Mouse (Mus musculus): ENCODE measurements at regions not wholly inside any gene's neighbourhood (a gene's known extent, or its start where the extent isn't known, plus 50 kb on each side); places are given as distances from the start of the nearest gene placed in this dataset.

DNA sequence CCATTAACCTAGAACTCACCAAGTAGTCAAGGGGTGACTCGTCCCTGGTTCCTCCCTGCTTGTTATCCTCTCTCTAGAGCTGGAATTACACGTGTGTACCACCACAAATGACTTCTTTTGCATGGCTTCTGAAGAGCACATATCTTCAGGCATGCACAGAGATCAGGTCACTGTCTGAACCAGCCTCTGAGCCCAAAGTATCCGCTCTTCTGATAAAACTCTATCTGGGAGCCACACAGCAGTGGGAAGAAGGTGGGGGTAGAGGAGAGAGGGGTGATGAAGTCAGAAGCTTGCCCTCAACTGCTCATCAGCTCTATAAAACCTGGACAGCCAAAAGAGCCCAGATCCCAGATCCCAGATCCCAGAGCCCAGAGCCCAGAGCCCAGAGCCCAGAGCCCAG is 301.9 kb upstream of the 1700056E22Rik start:
- 88% methylated on average over 3 of the region's 3 CpGs for WGBS
- H3K27me3 ChIP-seq = no peaks in the 10 kb centered on the region

DNA sequence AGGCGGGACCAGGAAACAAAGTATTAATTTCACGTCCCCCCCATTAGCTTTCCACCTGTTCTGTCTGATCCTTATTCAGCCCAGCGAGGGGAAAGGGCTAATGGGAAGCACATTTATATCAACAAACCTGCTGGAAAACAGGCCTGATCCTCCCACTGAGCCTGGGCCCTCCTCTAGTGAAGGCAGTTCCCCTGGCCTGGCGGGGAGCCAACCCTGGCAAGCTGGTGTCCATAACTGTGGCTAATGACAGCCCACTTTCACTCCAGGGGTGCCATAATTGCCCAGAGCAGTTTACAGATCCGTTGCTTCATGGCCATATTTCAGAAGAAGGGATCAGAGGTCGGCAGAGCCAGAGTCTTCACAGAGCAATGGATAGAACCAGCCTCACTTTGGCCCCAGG is 301.2 kb upstream of the 1700056E22Rik start:
- peaks cover 3% of the 10 kb centered on the region; the same call in 1 of the 2 replicates for H3K4me1 ChIP-seq
- no peak overlapping the region for H3K4me2 ChIP-seq
- WGBS = 44% methylated on average over 6 of the region's 6 CpGs
- no peaks in the 10 kb centered on the region for H3K36me3 ChIP-seq (ENCODE audit: poor library complexity, severe bottlenecking)
- no peaks in the 10 kb centered on the region for H3K9me3 ChIP-seq (replicated peaks)
- H3K9ac ChIP-seq = no peak overlapping the region
- ATAC-seq = no peak
- no peak overlapping the region for H3K27ac ChIP-seq
- no peak overlapping the region for H3K4me3 ChIP-seq
- H3K27me3 ChIP-seq = no peaks in the 10 kb centered on the region

More for the DNA sequence above, 301.9 kb upstream of the 1700056E22Rik start:
- H3K9me3 ChIP-seq (replicated peaks) = no peaks in the 10 kb centered on the region
- no peak overlapping the region for H3K27ac ChIP-seq
- no peak for ATAC-seq
- no peak overlapping the region for H3K4me2 ChIP-seq
- no peaks in the 10 kb centered on the region for H3K36me3 ChIP-seq (ENCODE audit: poor library complexity, severe bottlenecking)
- peaks cover 3% of the 10 kb centered on the region; the same call in 1 of the 2 replicates for H3K4me1 ChIP-seq
- H3K9ac ChIP-seq = no peak overlapping the region
- no peak overlapping the region for H3K4me3 ChIP-seq

GRCm38 (mm10) chr1:184334818-184335217 is 300.7 kb upstream of the 1700056E22Rik start:
- H3K9me3 ChIP-seq (replicated peaks) = no peaks in the 10 kb centered on the region
- H3K4me1 ChIP-seq = peaks cover 3% of the 10 kb centered on the region; the same call in 1 of the 2 replicates
- no peaks in the 10 kb centered on the region for H3K36me3 ChIP-seq (ENCODE audit: poor library complexity, severe bottlenecking)
- no peak overlapping the region for H3K4me3 ChIP-seq
- no peak for ATAC-seq
- H3K27me3 ChIP-seq = no peaks in the 10 kb centered on the region
- H3K9ac ChIP-seq = no peak overlapping the region
- H3K27ac ChIP-seq = no peak overlapping the region
- 73% methylated on average over 5 of the region's 5 CpGs for WGBS
- no peak overlapping the region for H3K4me2 ChIP-seq

DNA sequence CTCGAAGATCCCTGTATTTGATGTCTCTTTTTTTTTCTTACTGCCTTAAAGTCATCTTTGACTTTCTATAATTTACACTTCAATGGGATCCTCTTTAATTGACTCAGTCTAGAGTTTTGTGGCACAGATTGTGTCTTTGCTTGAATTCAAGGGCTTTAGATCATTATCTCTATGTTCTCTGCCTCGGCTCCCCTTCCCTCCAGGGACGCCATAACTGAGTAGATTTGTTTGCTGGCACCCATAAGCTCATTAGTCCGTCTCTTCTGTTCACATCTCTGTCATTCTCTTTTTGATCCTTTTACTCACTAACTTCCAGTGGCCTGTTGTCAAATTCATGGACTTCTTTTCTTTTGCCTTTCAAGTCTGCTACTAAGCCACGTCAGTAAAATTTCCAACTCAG is 299.0 kb upstream of the 1700056E22Rik start:
- no peaks in the 10 kb centered on the region for H3K9me3 ChIP-seq (replicated peaks)
- 55% methylated on average over 5 of the region's 5 CpGs for WGBS

DNA sequence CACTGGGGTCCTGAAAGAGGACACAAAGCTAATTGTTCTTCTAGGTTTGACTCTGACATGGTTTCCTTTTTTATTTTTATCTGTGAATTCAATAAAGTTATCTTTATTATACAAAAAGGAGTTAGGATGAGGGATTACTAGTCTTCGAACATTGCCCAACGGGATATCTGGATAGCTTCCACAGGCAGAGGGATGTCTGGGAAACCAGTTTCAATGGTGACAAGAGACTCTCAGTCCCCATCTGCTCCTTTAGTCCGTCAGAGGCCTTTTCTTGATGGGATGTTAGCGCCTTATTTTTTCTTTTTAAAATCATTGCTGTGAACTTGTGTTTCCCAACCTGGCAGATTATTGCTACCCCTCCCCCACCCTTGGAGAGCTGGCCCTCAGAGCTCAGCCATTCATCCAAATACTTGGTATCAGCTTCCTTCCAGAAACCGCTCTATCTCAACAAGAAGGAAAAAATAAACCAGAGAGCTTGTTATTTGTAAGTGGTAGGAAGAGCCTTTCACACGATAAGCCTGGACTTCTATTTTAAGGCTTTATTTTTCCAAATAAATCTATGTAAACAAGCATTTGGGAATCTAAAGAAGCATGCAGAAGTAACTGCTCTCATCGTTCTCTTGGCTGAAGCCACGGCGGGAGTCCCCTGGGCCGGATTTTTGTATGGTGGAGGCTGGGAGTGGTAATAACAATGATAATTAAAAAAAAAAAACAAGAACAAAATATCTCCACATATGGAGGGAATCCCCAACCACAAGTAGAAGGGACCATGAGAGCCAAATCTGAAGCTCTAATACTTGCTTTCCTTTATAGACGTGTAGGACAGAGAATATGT is 296.6 kb upstream of the 1700056E22Rik start:
- ATAC-seq = no peak
- no peak overlapping the region for H3K4me3 ChIP-seq
- H3K4me2 ChIP-seq = no peak overlapping the region
- H3K27ac ChIP-seq = no peak overlapping the region
- no peaks in the 10 kb centered on the region for H3K27me3 ChIP-seq
- H3K4me1 ChIP-seq = peaks cover 3% of the 10 kb centered on the region; the same call in 1 of the 2 replicates
- 88% methylated on average over 11 of the region's 11 CpGs for WGBS
- H3K36me3 ChIP-seq (ENCODE audit: poor library complexity, severe bottlenecking) = no peaks in the 10 kb centered on the region
- H3K9ac ChIP-seq = no peak overlapping the region
- no peaks in the 10 kb centered on the region for H3K9me3 ChIP-seq (replicated peaks)

More for the DNA sequence above, 299.0 kb upstream of the 1700056E22Rik start:
- Histone ChIP-seq H3K4me2 (no peak overlapping the region), H3K9ac (no peak overlapping the region), H3K4me1 (peaks cover 3% of the 10 kb centered on the region; the same call in 1 of the 2 replicates), H3K27me3 (no peaks in the 10 kb centered on the region), H3K36me3 (ENCODE audit: poor library complexity, severe bottlenecking) (no peaks in the 10 kb centered on the region), H3K27ac (no peak overlapping the region), H3K4me3 (no peak overlapping the region)
- ATAC-seq = no peak

DNA sequence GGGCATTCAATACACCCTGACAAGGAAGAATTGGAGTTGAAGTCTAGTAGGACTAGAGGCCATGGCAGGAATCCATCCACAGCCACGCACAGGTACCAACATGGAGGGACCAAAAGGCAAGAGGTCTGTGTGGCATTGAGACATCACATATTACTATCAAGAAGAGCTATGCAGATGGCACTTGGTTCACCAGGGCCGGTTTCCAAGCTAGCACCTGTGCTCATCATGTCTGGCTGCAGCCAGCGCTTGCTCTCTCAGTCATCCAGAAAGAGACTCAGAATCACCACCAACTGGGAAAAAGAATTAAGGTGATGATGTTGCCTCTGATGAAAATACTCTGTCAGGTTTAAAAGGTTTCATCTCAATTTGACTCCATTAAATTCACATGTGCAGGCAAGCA is 292.1 kb upstream of the 1700056E22Rik start:
- 81% methylated on average over 3 of the region's 3 CpGs for WGBS
- Histone ChIP-seq H3K4me2 (no peak overlapping the region), H3K36me3 (ENCODE audit: poor library complexity, severe bottlenecking) (no peaks in the 10 kb centered on the region), H3K27me3 (no peaks in the 10 kb centered on the region), H3K4me3 (no peak overlapping the region), H3K9me3 (replicated peaks) (no peaks in the 10 kb centered on the region), H3K27ac (no peak overlapping the region), H3K9ac (no peak overlapping the region), H3K4me1 (no peaks in the 10 kb centered on the region)
- no peak for ATAC-seq

DNA sequence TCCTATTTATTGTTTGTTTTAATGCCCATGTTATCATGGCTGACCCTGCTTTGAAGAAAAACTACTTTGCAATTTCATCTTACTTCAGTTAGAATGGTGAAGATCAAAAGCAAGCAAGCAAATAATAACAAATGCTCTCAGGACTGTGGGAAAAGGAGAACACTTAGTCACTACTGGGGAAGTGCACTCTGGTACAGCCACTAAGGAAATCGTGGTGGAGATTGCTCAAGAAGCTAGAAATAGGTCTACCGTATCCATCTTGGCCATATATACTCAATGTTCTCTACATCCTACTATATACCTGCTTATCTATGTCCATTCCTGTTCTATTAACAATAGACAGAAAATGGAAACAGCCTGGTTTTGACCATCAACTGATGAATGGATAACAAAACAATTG is 290.1 kb upstream of the 1700056E22Rik start:
- no peaks in the 10 kb centered on the region for H3K4me1 ChIP-seq
- no peaks in the 10 kb centered on the region for H3K9me3 ChIP-seq (replicated peaks)
- H3K36me3 ChIP-seq (ENCODE audit: poor library complexity, severe bottlenecking) = no peaks in the 10 kb centered on the region
- no peak overlapping the region for H3K4me2 ChIP-seq
- H3K4me3 ChIP-seq = no peak overlapping the region
- H3K27me3 ChIP-seq = no peaks in the 10 kb centered on the region
- WGBS = 79% methylated on average over 2 of the region's 2 CpGs
- H3K27ac ChIP-seq = no peak overlapping the region
- no peak for ATAC-seq
- no peak overlapping the region for H3K9ac ChIP-seq

GRCm38 (mm10) chr1:184320521-184321177 is 286.5 kb upstream of the 1700056E22Rik start:
- no peak overlapping the region for H3K27ac ChIP-seq
- H3K27me3 ChIP-seq = no peaks in the 10 kb centered on the region
- no peaks in the 10 kb centered on the region for H3K4me1 ChIP-seq
- WGBS = 90% methylated on average over 3 of the region's 3 CpGs
- H3K4me3 ChIP-seq = no peak overlapping the region
- H3K9me3 ChIP-seq (replicated peaks) = no peaks in the 10 kb centered on the region
- no peak overlapping the region for H3K9ac ChIP-seq
- no peaks in the 10 kb centered on the region for H3K36me3 ChIP-seq (ENCODE audit: poor library complexity, severe bottlenecking)
- no peak overlapping the region for H3K4me2 ChIP-seq
- ATAC-seq = no peak

- WGBS = 92% methylated on average over 19 of the region's 19 CpGs
- Histone ChIP-seq H3K4me1 (no peaks in the 10 kb centered on the region), H3K9me3 (replicated peaks) (no peaks in the 10 kb centered on the region), H3K4me3 (no peak overlapping the region), H3K9ac (no peak overlapping the region), H3K4me2 (no peak overlapping the region), H3K27ac (no peak overlapping the region), H3K36me3 (ENCODE audit: poor library complexity, severe bottlenecking) (no peaks in the 10 kb centered on the region), H3K27me3 (no peaks in the 10 kb centered on the region)
- ATAC-seq = no peak
Observed at GRCm38 (mm10) chr1:184310185-184310815, 276.2 kb upstream of the 1700056E22Rik start.

DNA sequence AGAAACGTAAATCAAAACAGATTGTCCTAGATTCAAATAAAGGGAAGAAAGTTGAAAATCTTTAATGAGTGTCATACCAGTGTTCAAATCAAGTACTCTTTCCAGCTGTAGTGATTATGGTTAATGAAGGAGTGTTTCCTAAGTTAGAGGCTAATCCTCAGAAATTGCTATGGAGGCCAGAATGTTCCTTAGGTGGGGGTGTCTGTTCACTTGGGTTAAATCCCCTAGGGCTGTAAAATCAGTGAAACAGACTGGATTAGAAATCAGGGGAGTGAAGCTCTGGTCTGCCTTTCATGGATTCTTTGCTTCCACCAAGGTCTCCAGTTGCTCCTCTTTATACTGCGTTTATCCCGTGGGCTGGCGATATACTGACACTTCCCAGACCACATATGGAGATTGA is 270.7 kb upstream of the 1700056E22Rik start:
- no peak overlapping the region for H3K9ac ChIP-seq
- H3K9me3 ChIP-seq (replicated peaks) = no peaks in the 10 kb centered on the region
- 82% methylated on average over 4 of the region's 4 CpGs for WGBS
- no peaks in the 10 kb centered on the region for H3K4me1 ChIP-seq
- H3K27me3 ChIP-seq = no peaks in the 10 kb centered on the region
- no peak overlapping the region for H3K4me3 ChIP-seq
- no peak overlapping the region for H3K27ac ChIP-seq
- ATAC-seq = no peak
- H3K4me2 ChIP-seq = no peak overlapping the region
- H3K36me3 ChIP-seq (ENCODE audit: poor library complexity, severe bottlenecking) = no peaks in the 10 kb centered on the region

DNA sequence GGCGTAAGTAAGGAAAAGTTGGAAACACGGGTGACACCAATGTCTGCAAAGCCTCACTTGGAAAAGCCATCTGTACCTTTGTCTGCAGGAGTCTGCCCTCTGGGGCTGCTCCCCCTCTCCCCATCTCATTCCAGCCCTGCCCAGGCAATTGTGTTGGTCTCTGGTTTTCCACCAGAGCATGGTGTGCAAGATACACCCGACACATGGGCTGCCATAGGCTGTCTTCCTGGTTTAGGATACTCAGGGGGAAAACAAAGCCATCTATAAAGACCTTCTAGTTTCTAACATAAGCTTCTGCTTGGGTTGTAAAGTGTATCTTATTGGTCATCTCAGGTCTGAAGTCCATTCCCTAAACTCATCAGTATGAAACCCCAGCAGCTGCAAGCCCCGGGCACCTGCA is 270.1 kb upstream of the 1700056E22Rik start:
- no peak overlapping the region for H3K4me3 ChIP-seq
- H3K27ac ChIP-seq = no peak overlapping the region
- WGBS = 90% methylated on average over 4 of the region's 4 CpGs
- no peaks in the 10 kb centered on the region for H3K9me3 ChIP-seq (replicated peaks)
- H3K4me1 ChIP-seq = no peaks in the 10 kb centered on the region
- H3K9ac ChIP-seq = no peak overlapping the region
- H3K4me2 ChIP-seq = no peak overlapping the region
- no peak for ATAC-seq
- no peaks in the 10 kb centered on the region for H3K27me3 ChIP-seq
- H3K36me3 ChIP-seq (ENCODE audit: poor library complexity, severe bottlenecking) = no peaks in the 10 kb centered on the region

- Histone ChIP-seq H3K9ac (no peak overlapping the region), H3K36me3 (ENCODE audit: poor library complexity, severe bottlenecking) (no peaks in the 10 kb centered on the region), H3K4me2 (no peak overlapping the region), H3K4me1 (no peaks in the 10 kb centered on the region), H3K9me3 (replicated peaks) (no peaks in the 10 kb centered on the region), H3K4me3 (no peak overlapping the region), H3K27me3 (no peaks in the 10 kb centered on the region), H3K27ac (no peak overlapping the region)
- WGBS = 69% methylated on average over 1 of the region's 1 CpGs
- no peak for ATAC-seq
Observed at GRCm38 (mm10) chr1:184298701-184299100, 264.6 kb upstream of the 1700056E22Rik start.

Measured in forebrain, embryonic 13.5 days (tissue).